Mouse (Mus musculus): Measurements from ENCODE around the gene Coq10a. TPM values are rescaled to one million over a fixed set of nuclear protein-coding genes. Genes with fewer than 3 reads are reported as not detected.

Gene Coq10a
- total RNA-seq, 2 experiments from 2014 or later, result 156 to 159 TPM

Small RNAs within 50 kb of the gene (microRNA-seq; reads per million reads assigned to microRNA genes)
- gene Gm25361 (0 reads per million in 2 experiments), gene Gm26308 (0 reads per million in 2 experiments), gene Mir6914 (0 reads per million in 2 experiments), gene Mir6915 (1.4 to 1.7 reads per million in 2 experiments)

Other genes starting within 250 kb of the Coq10a start
- gene Rbms2, start 188.7 kb downstream of the Coq10a start, total RNA-seq (2021), result 10 to 100 TPM; 82.8 to 91.0 TPM
- under 1 TPM; 0.64 to 0.67 TPM for gene Gls2, start 174.5 kb downstream of the Coq10a start, total RNA-seq (2021)
- gene Spryd4, start 157.2 kb downstream of the Coq10a start, total RNA-seq (2021), result 10 to 100 TPM; 42.1 to 44.6 TPM
- not detected for gene Mip, start 143.2 kb downstream of the Coq10a start, total RNA-seq (2021)
- 10 to 100 TPM; 11.5 to 17.3 TPM for gene Timeless, start 136.9 kb downstream of the Coq10a start, total RNA-seq (2021)
- under 1 TPM in 1 of 2 experiments, not detected in 1; 0.20 TPM for gene Apon, start 114.9 kb downstream of the Coq10a start, total RNA-seq (2021)
- gene Apof, start 100.3 kb downstream of the Coq10a start, total RNA-seq (2021), result not detected
- 10 to 100 TPM; 10.0 to 11.5 TPM for gene Stat2, start 98.4 kb downstream of the Coq10a start, total RNA-seq (2021)
- under 1 TPM; 0.50 to 0.87 TPM for gene Il23a, start 70.2 kb downstream of the Coq10a start, total RNA-seq (2021)
- 10 to 100 TPM; 16.5 to 17.5 TPM for gene Pan2, start 65.7 kb downstream of the Coq10a start, total RNA-seq (2021)
- 10 to 100 TPM; 78.3 to 95.1 TPM for gene Cnpy2, start 46.5 kb downstream of the Coq10a start, total RNA-seq (2021)
- 1,000 to 10,000 TPM; 1,017 to 1,070 TPM for gene Cs, start 31.3 kb downstream of the Coq10a start, total RNA-seq (2021)
- gene Ankrd52, start 8.1 kb upstream of the Coq10a start, total RNA-seq (2021), result 10 to 100 TPM; 43.1 to 43.7 TPM
- gene Slc39a5, start 32.2 kb upstream of the Coq10a start, total RNA-seq (2021), result not detected
- gene Nabp2, start 42.5 kb upstream of the Coq10a start, total RNA-seq (2021), result 10 to 100 TPM; 42.5 to 44.7 TPM
- 10 to 100 TPM; 24.0 to 24.8 TPM for gene Rnf41, start 42.7 kb upstream of the Coq10a start, total RNA-seq (2021)
- gene Smarcc2, start 90.3 kb upstream of the Coq10a start, total RNA-seq (2021), result 10 to 100 TPM; 83.6 to 95.9 TPM
- 100 to 1,000 TPM; 500 to 506 TPM for gene Myl6, start 125.1 kb upstream of the Coq10a start, total RNA-seq (2021)
- gene Myl6b, start 129.7 kb upstream of the Coq10a start, total RNA-seq (2021), result 1 to 10 TPM; 4.1 to 4.5 TPM
- gene Esyt1, start 156.9 kb upstream of the Coq10a start, total RNA-seq (2021), result 10 to 100 TPM; 28.5 to 29.9 TPM
- gene Zc3h10, start 178.8 kb upstream of the Coq10a start, total RNA-seq (2021), result 10 to 100 TPM in 1 of 2 experiments, 1 to 10 TPM in 1; 9.8 to 10.1 TPM
- gene Rpl41, start 180.3 kb upstream of the Coq10a start, total RNA-seq (2021), result 1,000 to 10,000 TPM; 2,064 to 2,152 TPM
- gene Pa2g4, start 197.0 kb upstream of the Coq10a start, total RNA-seq (2021), result 10 to 100 TPM; 60.0 to 64.4 TPM
- 1 to 10 TPM; 7.7 to 8.6 TPM for gene Erbb3, start 220.7 kb upstream of the Coq10a start, total RNA-seq (2021)